Mouse (Mus musculus) heart, adult 2 months (tissue): ENCODE measurements at regions not wholly inside any gene's neighbourhood (a gene's known extent, or its start where the extent isn't known, plus 50 kb on each side); places are given as distances from the start of the nearest gene placed in this dataset.

Experiments used
- DNase-seq, 2 experiments: peaks; one replicate each; pipeline ENCODE4 v3.0.0; 2021
- H3K27ac ChIP-seq: fragments of 200-600 bp; 2 replicates; pipeline ENCODE4 v1.8.1; 2022
- H3K27me3 ChIP-seq: fragments of 200-500 bp; 2 replicates; pipeline ENCODE4 v1.6.1; 2012; ENCODE audit warnings: mild to moderate bottlenecking, low read length, inconsistent platforms, mixed read lengths; ENCODE audit not compliant: control insufficient read depth, insufficient read depth
- H3K36me3 ChIP-seq: fragments of 200-500 bp; 2 replicates; pipeline ENCODE4 v1.6.1; 2012; ENCODE audit warnings: low read length, inconsistent platforms; ENCODE audit not compliant: control insufficient read depth, insufficient read depth
- H3K4me1 ChIP-seq: fragments of 200-500 bp; 2 replicates; pipeline ENCODE4 v1.6.1; 2011; ENCODE audit warnings: low read length; ENCODE audit not compliant: control insufficient read depth, insufficient read depth
- H3K4me3 ChIP-seq: fragments of 200-600 bp; 2 replicates; pipeline ENCODE4 v1.8.1; 2022
- H3K79me2 ChIP-seq: fragments of 200-500 bp; replicated peaks from 2 replicates; pipeline ENCODE4 v1.6.1; 2012; ENCODE audit warnings: mild to moderate bottlenecking, inconsistent platforms, low read length, moderate library complexity, mixed read lengths; ENCODE audit not compliant: control insufficient read depth, insufficient read depth
- H3K9ac ChIP-seq: fragments of 200-500 bp; 2 replicates; pipeline ENCODE4 v1.6.1; 2012; ENCODE audit warnings: low read depth, mild to moderate bottlenecking, control low read depth, inconsistent platforms, low read length, mixed read lengths
- CTCF ChIP-seq: fragments of 200-600 bp; IDR thresholded peaks from 2 replicates; pipeline ENCODE4 v1.8.1; 2022; ENCODE audit warnings: antibody characterized with exemption, mild to moderate bottlenecking, moderate library complexity
- EP300 ChIP-seq: fragments of 200-500 bp; IDR thresholded peaks from 2 replicates; pipeline ENCODE4 v1.6.1; 2011; ENCODE audit warnings: low read depth, low read length, control low read depth; ENCODE audit not compliant: insufficient read depth
- POLR2A ChIP-seq: fragments of 200-500 bp; IDR thresholded peaks from 2 replicates; pipeline ENCODE4 v1.6.1; 2011; ENCODE audit warnings: mild to moderate bottlenecking, low read depth, low read length, control low read depth; ENCODE audit not compliant: insufficient read depth
- WGBS: fragments of 180-500 bp; shearing (Covaris S2); methylation state at CpG from one replicate; pipeline ENCODE4 v1.1.7; 2018; 5-methylcytosine and 5-hydroxymethylcytosine counted together
- intact Hi-C: fragments of 180-260 bp; cut with DNase I; formaldehyde crosslinking; loops from one replicate; pipeline ENCODE4 v1.15.1; 2025

GRCm38 (mm10) chr7:111969198-111969887 lies 54.0 kb upstream of the Usp47 start:
- intact Hi-C loops: loop anchor here (1.0 to 2.0 kb wide), 5 partner anchors 187 to 921 kb away; no protein-coding TSS in a partner anchor
- WGBS: 53% methylated on average over 4 of the region's 4 CpGs
- peak; percentile 46 to 67 for DNase-seq

GRCm38 (mm10) chr7:111968261-111968660 lies 55.0 kb upstream of the Usp47 start:
- 77% methylated on average over 5 of the region's 5 CpGs for WGBS
- Histone ChIP-seq H3K27ac (no peak overlapping the region), H3K4me1 (no peaks in the 10 kb centered on the region), H3K4me3 (no peak overlapping the region), H3K9ac (no peak overlapping the region), H3K79me2 (no peaks in the 10 kb centered on the region), H3K36me3 (no peaks in the 10 kb centered on the region), H3K27me3 (no peaks in the 10 kb centered on the region)
- no peak for DNase-seq
- TF ChIP-seq CTCF (no peak), POLR2A (no peak), EP300 (no peak)
- intact Hi-C loops: loop anchor here (2.0 kb wide), 2 partner anchors 185 to 919 kb away; no protein-coding TSS in a partner anchor

More at GRCm38 (mm10) chr7:111969198-111969887, 54.0 kb upstream of the Usp47 start:
- no peak overlapping the region for H3K9ac ChIP-seq
- no peaks in the 10 kb centered on the region for H3K4me1 ChIP-seq
- no peaks in the 10 kb centered on the region for H3K36me3 ChIP-seq
- H3K27ac ChIP-seq: no peak overlapping the region
- TF ChIP-seq CTCF (peak; percentile 89), EP300 (no peak), POLR2A (no peak)
- no peaks in the 10 kb centered on the region for H3K79me2 ChIP-seq
- H3K4me3 ChIP-seq: no peak overlapping the region
- no peaks in the 10 kb centered on the region for H3K27me3 ChIP-seq

GRCm38 (mm10) chr7:111966716-111967115 lies 56.6 kb upstream of the Usp47 start:
- DNase-seq: no peak
- Histone ChIP-seq H3K27ac (no peak overlapping the region), H3K4me1 (no peaks in the 10 kb centered on the region), H3K79me2 (no peaks in the 10 kb centered on the region), H3K27me3 (no peaks in the 10 kb centered on the region), H3K36me3 (no peaks in the 10 kb centered on the region), H3K9ac (no peak overlapping the region), H3K4me3 (no peak overlapping the region)
- 90% methylated on average over 3 of the region's 3 CpGs for WGBS
- no peak for TF ChIP-seq CTCF
- no peak for TF ChIP-seq EP300
- TF ChIP-seq POLR2A: no peak
- intact Hi-C loops: no loop called here

- Histone ChIP-seq H3K4me1 (no peaks in the 10 kb centered on the region), H3K27me3 (no peaks in the 10 kb centered on the region), H3K27ac (no peak overlapping the region), H3K79me2 (no peaks in the 10 kb centered on the region), H3K4me3 (no peak overlapping the region), H3K9ac (no peak overlapping the region), H3K36me3 (no peaks in the 10 kb centered on the region)
- 80% methylated on average over 1 of the region's 1 CpGs for WGBS
- TF ChIP-seq CTCF (peak; percentile 53), POLR2A (no peak)
- intact Hi-C loops: no loop called here
- no peak for DNase-seq
Measured at GRCm38 (mm10) chr7:111963969-111964368, 59.3 kb upstream of the Usp47 start.

- 87% methylated on average over 3 of the region's 3 CpGs for WGBS
- Histone ChIP-seq H3K36me3 (no peaks in the 10 kb centered on the region), H3K27me3 (no peaks in the 10 kb centered on the region), H3K9ac (no peak overlapping the region), H3K27ac (no peak overlapping the region), H3K4me1 (no peaks in the 10 kb centered on the region), H3K79me2 (no peaks in the 10 kb centered on the region), H3K4me3 (no peak overlapping the region)
- intact Hi-C loops: no loop called here
- TF ChIP-seq CTCF: no peak
- no peak for TF ChIP-seq EP300
- no peak for TF ChIP-seq POLR2A
- no peak for DNase-seq
Measured at GRCm38 (mm10) chr7:111959977-111960376, 63.3 kb upstream of the Usp47 start.

- intact Hi-C loops: no loop called here
- TF ChIP-seq EP300 (no peak), CTCF (no peak)
Measured at GRCm38 (mm10) chr7:111956671-111957070, 66.6 kb upstream of the Usp47 start.

More at GRCm38 (mm10) chr7:111956671-111957070, 66.6 kb upstream of the Usp47 start:
- WGBS: 59% methylated on average over 2 of the region's 2 CpGs
- DNase-seq: no peak
- H3K27me3 ChIP-seq: no peaks in the 10 kb centered on the region
- H3K4me3 ChIP-seq: no peak overlapping the region
- H3K27ac ChIP-seq: no peak overlapping the region
- no peak overlapping the region for H3K9ac ChIP-seq
- no peaks in the 10 kb centered on the region for H3K79me2 ChIP-seq
- no peaks in the 10 kb centered on the region for H3K36me3 ChIP-seq
- no peaks in the 10 kb centered on the region for H3K4me1 ChIP-seq
